Mouse (Mus musculus): ENCODE results near the gene Tapt1. TPM values are rescaled to one million over a fixed set of nuclear protein-coding genes. Genes with fewer than 3 reads are reported as not detected.
"Not testable (repeated sequence)": the region's sequence is repeated elsewhere in the genome, so short reads cannot be mapped to it uniquely, and the experiment has no call there.

The Tapt1 gene
- total and polyA plus RNA-seq, 2 experiments from 2014 or later, result 27.3 to 52.4 TPM

- H3K36me3 ChIP-seq (ENCODE audit: insufficient read depth, low read length), result no peaks in the 10 kb centered on the region
- no peak overlapping the region for H3K9ac ChIP-seq (replicated peaks; ENCODE audit: low read length, poor library complexity, severe bottlenecking)
- WGBS, result 79% methylated on average over 4 of the region's 4 CpGs
- TF ChIP-seq CTCF (IDR thresholded peaks at IDR 0.05), result no peak
- H3K4me2 ChIP-seq (ENCODE audit: low read depth, low read length, poor library complexity, severe bottlenecking), result no peak overlapping the region
- no peaks in the 10 kb centered on the region for H3K9me3 ChIP-seq (ENCODE audit: low read length)
- no peak overlapping the region for H3K4me3 ChIP-seq (ENCODE audit: low read depth, low read length)
- no peaks in the 10 kb centered on the region for H3K27me3 ChIP-seq (ENCODE audit: insufficient read depth, low read length)
- H3K27ac ChIP-seq (ENCODE audit: low read depth, low read length), result no peak overlapping the region
- peak; percentile 93 for DNase-seq (ENCODE audit: low spot score)
- H3K4me1 ChIP-seq (ENCODE audit: insufficient read depth, low read length), result no peaks in the 10 kb centered on the region
- ATAC-seq (ENCODE audit: low FRiP score), result peak; percentile 85
These were observed 74.9 kb downstream of the Tapt1 start for GRCm38 (mm10) chr5:44151327-44152051.

DNA sequence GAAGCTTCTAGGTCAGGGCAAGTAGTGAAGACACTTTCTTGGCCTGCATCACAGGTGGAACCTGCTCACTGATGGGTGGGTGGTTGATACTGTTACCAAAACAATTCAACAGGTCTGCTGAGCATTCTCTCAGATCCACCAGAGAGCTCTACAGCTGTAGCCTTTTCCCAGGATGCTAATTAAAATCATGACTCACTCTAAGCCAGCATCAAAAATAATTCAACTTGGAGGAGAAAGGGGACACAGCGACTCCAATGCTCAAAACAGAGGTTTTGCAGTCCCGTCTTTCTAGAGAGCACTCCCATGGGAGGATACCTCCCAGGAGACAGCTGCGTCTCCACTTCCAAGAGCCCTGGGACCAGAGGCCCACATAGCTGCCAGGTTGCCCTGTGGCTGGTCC, 78.7 kb downstream of the Tapt1 start:
- DNase-seq (ENCODE audit: low spot score), result no peak
- H3K9ac ChIP-seq (replicated peaks; ENCODE audit: low read length, poor library complexity, severe bottlenecking), result no peak overlapping the region
- no peak overlapping the region for H3K4me3 ChIP-seq (ENCODE audit: low read depth, low read length)
- no peak overlapping the region for H3K4me2 ChIP-seq (ENCODE audit: low read depth, low read length, poor library complexity, severe bottlenecking)
- no peaks in the 10 kb centered on the region for H3K9me3 ChIP-seq (ENCODE audit: low read length)
- H3K27me3 ChIP-seq (ENCODE audit: insufficient read depth, low read length), result no peaks in the 10 kb centered on the region
- 89% methylated on average over 3 of the region's 3 CpGs for WGBS
- no peaks in the 10 kb centered on the region; the same call in 1 of the 2 replicates for H3K4me1 ChIP-seq (ENCODE audit: insufficient read depth, low read length)
- no peaks in the 10 kb centered on the region for H3K36me3 ChIP-seq (ENCODE audit: insufficient read depth, low read length)
- no peak overlapping the region for H3K27ac ChIP-seq (ENCODE audit: low read depth, low read length)
- no peak for TF ChIP-seq CTCF (IDR thresholded peaks at IDR 0.05)
- no peak for ATAC-seq (ENCODE audit: low FRiP score)

- no peak for TF ChIP-seq CTCF (IDR thresholded peaks at IDR 0.05)
- H3K4me2 ChIP-seq (ENCODE audit: low read depth, low read length, poor library complexity, severe bottlenecking), result no peak overlapping the region
- no peaks in the 10 kb centered on the region for H3K36me3 ChIP-seq (ENCODE audit: insufficient read depth, low read length)
- no peak overlapping the region for H3K4me3 ChIP-seq (ENCODE audit: low read depth, low read length)
- H3K27ac ChIP-seq (ENCODE audit: low read depth, low read length), result no peak overlapping the region
- no peak for ATAC-seq (ENCODE audit: low FRiP score)
- DNase-seq (ENCODE audit: low spot score), result no peak
- no peaks in the 10 kb centered on the region for H3K9me3 ChIP-seq (ENCODE audit: low read length)
- WGBS, result 85% methylated on average over 6 of the region's 6 CpGs
- H3K27me3 ChIP-seq (ENCODE audit: insufficient read depth, low read length), result no peaks in the 10 kb centered on the region
- H3K4me1 ChIP-seq (ENCODE audit: insufficient read depth, low read length), result no peaks in the 10 kb centered on the region; the same call in 1 of the 2 replicates
- no peak overlapping the region for H3K9ac ChIP-seq (replicated peaks; ENCODE audit: low read length, poor library complexity, severe bottlenecking)
These were observed 79.7 kb downstream of the Tapt1 start for GRCm38 (mm10) chr5:44146437-44147332.

- 31% methylated on average over 8 of the region's 8 CpGs for WGBS
- TF ChIP-seq CTCF (IDR thresholded peaks at IDR 0.05), result no peak
These were observed 82.8 kb downstream of the Tapt1 start for GRCm38 (mm10) chr5:44143467-44144235.

GRCm38 (mm10) chr5:44127487-44127886, 98.9 kb downstream of the Tapt1 start:
- Histone ChIP-seq H3K4me3 (ENCODE audit: low read depth, low read length) (no peak overlapping the region), H3K4me2 (ENCODE audit: low read depth, low read length, poor library complexity, severe bottlenecking) (no peak overlapping the region), H3K36me3 (ENCODE audit: insufficient read depth, low read length) (no peaks in the 10 kb centered on the region), H3K4me1 (ENCODE audit: insufficient read depth, low read length) (no peaks in the 10 kb centered on the region), H3K27me3 (ENCODE audit: insufficient read depth, low read length) (no peaks in the 10 kb centered on the region), H3K9me3 (ENCODE audit: low read length) (no peaks in the 10 kb centered on the region), H3K9ac (replicated peaks; ENCODE audit: low read length, poor library complexity, severe bottlenecking) (no peak overlapping the region), H3K27ac (ENCODE audit: low read depth, low read length) (no peak overlapping the region)
- 81% methylated on average over 4 of the region's 4 CpGs for WGBS
- DNase-seq (ENCODE audit: low spot score) (no peak), ATAC-seq (ENCODE audit: low FRiP score) (no peak)
- TF ChIP-seq CTCF (IDR thresholded peaks at IDR 0.05), result no peak

More at GRCm38 (mm10) chr5:44143467-44144235, 82.8 kb downstream of the Tapt1 start:
- no peaks in the 10 kb centered on the region for H3K36me3 ChIP-seq (ENCODE audit: insufficient read depth, low read length)
- no peak overlapping the region for H3K4me3 ChIP-seq (ENCODE audit: low read depth, low read length)
- H3K4me2 ChIP-seq (ENCODE audit: low read depth, low read length, poor library complexity, severe bottlenecking), result no peak overlapping the region
- H3K4me1 ChIP-seq (ENCODE audit: insufficient read depth, low read length), result no peaks in the 10 kb centered on the region; the same call in 1 of the 2 replicates
- H3K9me3 ChIP-seq (ENCODE audit: low read length), result no peaks in the 10 kb centered on the region
- no peak overlapping the region for H3K27ac ChIP-seq (ENCODE audit: low read depth, low read length)
- no peak for DNase-seq (ENCODE audit: low spot score)
- H3K27me3 ChIP-seq (ENCODE audit: insufficient read depth, low read length), result no peaks in the 10 kb centered on the region
- no peak for ATAC-seq (ENCODE audit: low FRiP score)
- no peak overlapping the region for H3K9ac ChIP-seq (replicated peaks; ENCODE audit: low read length, poor library complexity, severe bottlenecking)

DNA sequence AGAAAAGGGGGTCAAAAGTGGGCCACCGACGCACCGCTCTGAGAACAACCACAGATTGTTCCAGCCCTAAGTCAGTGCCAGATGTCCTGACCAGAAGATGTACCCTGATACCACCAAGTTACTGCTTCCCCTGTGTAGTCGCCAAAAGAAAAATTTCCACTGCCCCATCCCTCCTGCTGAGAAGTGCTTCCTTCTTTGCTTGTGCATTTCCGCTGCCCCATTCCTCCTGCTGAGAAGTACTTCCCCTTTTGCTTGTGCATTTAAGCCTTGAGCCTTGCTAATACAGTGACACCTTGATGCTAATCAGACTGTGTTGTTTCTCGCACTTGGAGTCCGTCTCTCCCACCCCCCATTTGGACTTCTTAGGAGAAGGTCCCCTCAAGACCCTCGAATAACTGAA, 99.9 kb downstream of the Tapt1 start:
- not testable (repeated sequence) for H3K4me3 ChIP-seq (ENCODE audit: low read depth, low read length); ATAC-seq (ENCODE audit: low FRiP score); DNase-seq (ENCODE audit: low spot score); H3K27me3 ChIP-seq (ENCODE audit: insufficient read depth, low read length); H3K9ac ChIP-seq (replicated peaks; ENCODE audit: low read length, poor library complexity, severe bottlenecking); H3K9me3 ChIP-seq (ENCODE audit: low read length); H3K4me1 ChIP-seq (ENCODE audit: insufficient read depth, low read length); H3K36me3 ChIP-seq (ENCODE audit: insufficient read depth, low read length); H3K27ac ChIP-seq (ENCODE audit: low read depth, low read length); H3K4me2 ChIP-seq (ENCODE audit: low read depth, low read length, poor library complexity, severe bottlenecking)
- WGBS, result 93% methylated on average over 8 of the region's 8 CpGs
